Mouse (Mus musculus) embryo, embryonic 10 days (tissue): ENCODE results near the gene Gusb.

Experiments used
- DNase-seq: peaks from one replicate; pipeline ENCODE4 v3.0.0-alpha.2; 2015; ENCODE audit warnings: low spot score

The Gusb gene

DNA sequence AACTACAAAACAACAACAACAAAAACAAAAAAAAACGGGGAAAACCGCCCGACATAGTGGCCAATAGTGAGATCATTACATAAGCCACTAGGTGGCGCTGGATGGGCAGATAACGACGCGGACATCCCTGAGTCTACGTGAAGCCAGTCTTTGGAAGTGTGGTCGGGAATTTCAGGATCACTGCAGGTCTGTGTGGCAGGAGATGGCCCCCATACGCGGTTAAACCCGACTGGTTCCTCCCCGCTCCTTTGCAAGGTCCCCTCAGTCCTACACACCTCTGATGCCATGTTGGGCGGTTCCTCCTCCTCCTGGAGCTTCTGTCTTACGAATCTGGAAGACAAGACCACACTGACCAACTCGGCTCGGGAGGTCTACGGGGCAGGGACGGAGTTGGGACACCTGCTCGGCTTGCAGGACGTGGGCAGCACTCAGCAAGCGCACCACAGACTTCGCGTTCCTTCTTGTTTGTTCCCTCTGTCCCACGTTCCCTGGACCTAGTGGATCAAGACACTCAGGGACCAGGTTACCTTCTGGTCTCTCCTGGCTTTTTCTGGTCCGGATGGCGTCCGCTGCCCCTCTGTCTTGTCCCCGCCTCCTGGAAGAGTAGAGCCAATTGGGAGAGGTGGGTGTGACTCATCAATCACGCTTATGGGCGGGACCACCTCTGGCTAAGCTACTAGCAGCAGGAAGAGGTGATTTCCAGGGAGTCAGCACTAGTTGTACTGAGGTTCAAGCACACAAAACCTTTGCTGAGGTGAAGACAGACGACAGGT, 21.1 kb upstream of the Gusb start:
- peak; percentile 96 for DNase-seq

DNA sequence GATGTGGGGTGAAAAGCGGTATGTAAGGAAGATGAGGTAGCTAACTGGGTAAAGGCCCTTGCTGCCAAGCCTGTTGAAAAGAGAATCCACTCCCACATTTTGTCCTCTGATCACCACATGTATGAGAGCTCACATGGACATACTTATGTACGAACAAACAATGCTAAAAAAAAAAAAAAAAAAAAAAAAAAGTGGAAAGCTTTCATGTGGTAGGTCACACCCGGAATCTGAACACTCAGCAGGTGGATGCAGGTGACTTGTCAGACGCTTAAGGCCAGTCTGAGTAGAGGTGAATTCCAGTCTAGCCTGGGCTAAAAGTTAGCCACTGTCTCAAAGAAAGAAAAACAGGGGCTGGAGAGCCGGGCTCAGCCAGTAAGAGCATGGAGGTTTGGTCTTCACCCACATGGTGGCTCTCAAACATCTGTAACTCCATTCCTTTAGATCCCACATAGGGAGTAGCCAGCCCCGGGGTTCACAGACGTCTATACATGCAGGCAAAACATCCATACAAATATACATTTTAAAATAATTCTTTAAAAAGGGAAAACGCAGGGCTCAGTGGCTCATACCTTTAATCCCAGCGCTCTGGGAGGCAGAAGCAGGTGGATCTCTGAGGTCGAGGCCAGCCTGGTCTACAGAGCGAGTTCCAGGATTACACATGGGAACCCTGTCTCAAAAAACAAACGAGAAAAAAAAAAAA, 20.4 kb upstream of the Gusb start:
- DNase-seq: no peak

DNA sequence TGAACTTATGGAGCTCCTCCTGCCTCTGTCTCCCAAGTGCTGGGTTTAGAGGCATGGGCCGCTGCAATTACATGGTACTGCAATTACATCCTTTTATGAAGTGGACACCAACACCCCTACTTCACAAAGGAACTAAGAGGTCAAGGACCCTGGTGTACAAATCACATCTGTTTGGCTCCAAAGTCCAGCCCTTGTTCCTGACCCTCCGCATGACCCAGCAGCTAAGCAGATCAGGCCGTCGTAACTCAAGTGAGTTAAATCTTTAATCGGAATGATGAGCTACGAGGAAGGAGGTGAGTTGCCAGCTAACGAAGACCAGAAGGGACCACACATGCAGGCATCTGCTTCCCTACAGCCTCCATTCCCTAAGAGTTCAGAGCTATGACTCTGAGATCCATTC, 19.5 kb upstream of the Gusb start:
- DNase-seq: peak; percentile 27

DNA sequence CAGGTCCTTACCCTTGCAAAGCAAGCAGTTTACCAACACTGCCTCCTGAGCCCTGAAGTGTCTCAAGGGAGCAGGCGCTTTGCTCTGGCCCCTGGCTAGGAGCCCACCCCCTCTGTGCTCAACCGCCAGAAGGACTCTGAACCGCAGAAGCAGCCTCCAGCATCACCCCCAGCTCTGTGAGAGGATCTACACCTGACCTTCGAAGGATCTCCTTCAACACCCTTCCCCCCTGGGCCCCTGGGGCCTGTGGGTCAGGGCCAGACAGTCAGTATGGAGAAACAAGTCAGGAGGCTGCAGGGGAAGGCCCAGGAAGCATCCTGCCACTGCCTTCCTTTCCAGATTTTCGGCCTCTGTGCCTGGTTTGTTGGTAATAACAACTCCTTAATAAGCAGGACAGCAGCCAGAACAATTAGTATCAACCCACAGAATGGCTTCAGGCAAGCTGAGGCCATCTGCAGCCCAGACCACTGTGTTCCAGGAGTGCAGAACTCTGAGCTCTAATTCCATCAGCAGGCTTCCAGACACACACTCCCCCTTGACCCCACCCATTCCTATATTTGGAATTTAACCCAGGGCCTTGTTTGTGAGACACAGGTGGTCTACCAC, 18.6 kb upstream of the Gusb start:
- DNase-seq: no peak

DNA sequence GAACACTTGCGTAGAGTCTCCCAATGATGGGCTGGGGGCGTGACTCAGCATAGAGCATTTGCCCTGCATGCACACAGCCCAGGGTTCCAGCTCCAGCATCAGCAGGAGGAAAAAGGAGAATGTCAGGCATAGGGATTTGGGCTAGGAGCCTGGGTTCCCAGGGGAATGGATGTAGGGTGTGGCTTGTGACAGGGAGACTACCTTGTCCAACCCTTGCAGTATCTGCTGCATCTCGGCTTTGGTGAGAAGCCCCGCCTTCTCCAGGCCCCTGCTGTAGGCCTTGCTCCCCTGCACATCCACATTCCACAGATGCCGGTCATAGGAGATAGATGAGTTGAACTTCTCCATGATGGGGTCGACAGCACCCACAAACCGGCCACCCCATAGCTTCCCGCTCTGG, 16.6 kb upstream of the Gusb start:
- DNase-seq: no peak

DNA sequence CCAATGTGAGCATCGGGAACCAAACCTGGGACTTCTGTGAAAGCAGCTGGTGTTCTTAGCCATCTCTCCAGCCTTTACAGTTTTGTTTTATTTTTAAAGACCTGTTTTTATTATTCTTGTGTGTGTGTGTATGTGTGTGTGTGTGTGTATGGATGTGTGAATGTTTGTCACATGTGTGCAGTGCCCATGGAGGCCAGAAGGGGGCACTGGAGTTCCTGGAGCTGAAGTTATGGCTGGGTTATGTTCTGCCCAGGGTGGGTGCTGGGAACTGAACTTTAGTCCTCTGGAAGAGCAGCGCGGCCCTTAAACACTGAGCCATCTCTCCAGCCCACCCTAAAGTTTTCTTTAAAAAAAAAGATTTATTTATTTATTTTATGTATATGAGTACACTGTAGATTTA, 12.3 kb upstream of the Gusb start:
- no peak for DNase-seq

DNA sequence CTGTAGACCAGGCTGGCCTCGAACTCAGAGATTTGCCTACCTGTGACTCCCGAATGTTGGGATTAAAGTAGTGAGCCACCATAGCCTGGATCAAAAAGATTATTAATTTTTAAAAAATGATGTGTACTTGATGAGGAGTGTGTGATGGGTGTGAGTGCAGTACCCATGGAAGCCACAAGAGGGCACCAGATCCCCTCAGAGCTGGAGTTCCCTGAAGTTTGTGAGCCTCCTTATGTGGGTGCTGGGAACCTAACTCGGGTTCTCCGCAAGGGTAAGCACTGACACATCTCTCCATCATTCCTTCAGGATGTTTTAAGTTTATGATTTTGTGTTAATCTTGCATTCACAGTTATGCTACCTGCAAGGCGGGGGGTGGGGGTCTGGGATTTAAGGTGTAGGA, 8.1 kb upstream of the Gusb start:
- DNase-seq: no peak

DNA sequence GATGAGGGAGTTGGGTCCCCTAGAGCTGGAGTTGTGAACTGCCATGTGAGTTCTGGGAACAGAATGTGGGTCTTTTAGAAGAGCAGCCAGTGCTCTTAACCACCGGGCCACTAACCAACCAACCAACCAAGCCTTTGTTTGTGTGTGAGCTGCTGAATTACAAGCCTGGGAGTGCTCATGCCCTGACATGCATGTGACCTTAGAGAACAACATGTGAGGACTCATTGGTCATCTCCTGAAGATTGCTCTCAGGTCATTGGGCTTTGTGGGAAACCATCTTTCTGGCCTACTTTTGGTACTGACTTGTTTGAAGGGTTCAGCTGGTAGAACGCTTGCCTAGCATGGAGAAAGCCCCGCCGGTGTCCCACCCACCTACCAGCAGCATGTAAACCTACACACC, 6.9 kb upstream of the Gusb start:
- no peak for DNase-seq

DNA sequence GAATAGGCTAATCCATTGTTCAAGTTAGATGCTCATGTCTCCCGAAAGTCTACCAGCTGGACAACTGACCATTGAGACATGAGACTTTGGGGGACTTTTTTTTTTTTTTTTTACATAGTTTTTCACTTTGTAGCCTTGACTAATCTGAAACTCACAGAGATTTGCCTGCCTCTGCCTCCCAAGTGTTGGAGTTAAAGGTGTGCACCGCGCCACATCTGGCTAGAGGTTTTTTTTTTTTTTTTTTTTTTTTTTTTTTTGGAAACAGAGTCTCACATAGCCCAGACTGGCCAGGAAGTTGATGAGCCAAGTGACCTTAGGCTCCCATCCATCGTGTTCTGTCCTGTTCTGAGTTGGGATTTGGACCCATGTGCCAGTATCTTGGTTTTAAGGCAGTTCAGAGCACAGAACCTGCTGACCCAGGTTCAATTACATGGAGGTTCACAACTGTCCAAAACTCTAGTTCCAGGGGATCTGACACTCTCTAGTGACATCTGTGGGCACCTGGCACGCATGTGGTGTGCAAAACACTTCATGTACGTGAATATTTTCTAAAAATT, 5.3 kb upstream of the Gusb start:
- DNase-seq: no peak

DNA sequence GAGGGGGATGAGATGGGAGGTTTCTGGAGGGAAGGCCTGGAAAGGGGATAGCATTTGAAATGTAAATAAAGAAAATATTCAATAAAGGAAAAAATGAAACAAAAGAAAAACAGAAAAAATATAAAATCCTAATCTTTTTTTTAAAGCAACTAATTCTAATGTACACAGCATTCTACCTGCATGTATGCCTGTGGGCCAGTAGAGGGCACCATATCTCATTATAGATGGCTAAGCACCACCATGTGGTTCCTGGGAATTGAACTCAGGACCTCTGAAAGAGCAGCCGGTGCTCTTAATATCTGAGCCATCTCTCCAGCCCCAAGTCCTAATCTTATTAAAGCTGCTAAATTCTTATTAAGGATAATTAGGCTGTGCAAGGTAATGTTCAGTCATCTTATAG, 4.5 kb upstream of the Gusb start:
- DNase-seq: no peak

DNA sequence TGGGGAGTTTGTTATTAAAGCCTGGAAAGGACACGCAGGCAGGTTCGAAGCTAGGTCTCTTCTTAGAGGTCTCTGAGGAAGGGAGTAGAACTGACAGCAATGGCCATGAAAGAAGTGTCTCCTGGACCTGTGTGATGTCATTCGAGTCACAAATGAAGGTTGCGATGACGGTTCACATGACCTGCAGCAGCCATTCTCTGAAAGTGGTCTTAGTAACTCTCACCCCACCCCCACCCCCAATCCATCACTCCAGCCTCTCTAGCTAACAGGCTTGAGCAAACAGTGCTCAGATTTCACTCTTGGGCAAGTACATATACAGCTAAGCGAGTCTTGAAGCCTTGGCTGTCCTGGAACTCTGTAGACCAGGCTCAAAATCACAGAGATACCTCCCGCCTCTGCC, 380 bp upstream of the Gusb start:
- peak; percentile 69 for DNase-seq

DNA sequence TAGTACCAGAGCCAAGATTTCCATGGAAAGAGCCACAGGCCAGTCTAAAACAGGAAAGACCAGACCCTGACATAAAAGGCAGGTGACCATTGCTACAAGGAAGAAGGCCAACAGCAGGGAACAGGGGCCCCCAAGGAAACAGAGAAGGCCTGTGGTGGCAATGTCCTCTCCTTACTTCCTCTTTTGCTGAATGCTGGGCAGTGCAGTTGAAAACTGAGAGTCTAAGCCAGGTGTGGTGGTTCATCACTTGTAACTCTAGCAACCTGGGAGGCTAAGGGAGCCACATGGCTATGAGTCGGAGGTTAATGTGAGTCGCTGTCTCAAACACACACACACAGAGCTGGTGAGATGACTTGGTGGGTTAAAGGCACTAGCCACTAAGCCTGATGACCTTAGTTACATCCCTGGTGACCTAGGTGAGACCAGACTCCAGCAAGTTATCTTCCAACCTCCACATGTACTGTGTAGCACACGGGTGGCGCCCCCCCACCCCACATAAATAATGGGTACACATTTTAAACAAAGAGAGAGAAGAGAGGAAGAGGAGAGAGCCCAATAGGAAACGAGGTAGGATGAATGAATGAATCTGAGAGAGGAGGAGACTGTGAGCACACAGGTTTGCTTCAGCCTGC, 1.4 kb downstream of the Gusb start:
- DNase-seq: no peak

DNA sequence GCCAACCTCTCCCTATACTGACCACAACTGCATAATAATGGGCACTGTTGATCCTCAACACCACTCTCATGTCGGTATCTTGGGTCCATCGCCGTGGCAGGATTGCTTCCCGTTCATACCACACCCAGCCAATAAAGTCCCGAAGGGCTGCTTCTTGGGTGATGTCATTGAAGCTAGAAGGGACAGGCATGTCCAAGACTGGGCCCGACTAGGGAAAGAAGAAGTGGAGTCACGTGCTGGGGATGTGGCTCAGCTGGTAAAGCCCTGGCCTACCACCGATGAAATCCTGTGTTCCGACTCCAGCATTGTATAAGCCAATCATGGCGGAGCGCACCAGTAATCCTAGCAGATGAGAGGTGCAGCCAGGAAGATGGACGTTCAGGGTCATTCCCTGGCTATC, 2.1 kb downstream of the Gusb start:
- no peak for DNase-seq

DNA sequence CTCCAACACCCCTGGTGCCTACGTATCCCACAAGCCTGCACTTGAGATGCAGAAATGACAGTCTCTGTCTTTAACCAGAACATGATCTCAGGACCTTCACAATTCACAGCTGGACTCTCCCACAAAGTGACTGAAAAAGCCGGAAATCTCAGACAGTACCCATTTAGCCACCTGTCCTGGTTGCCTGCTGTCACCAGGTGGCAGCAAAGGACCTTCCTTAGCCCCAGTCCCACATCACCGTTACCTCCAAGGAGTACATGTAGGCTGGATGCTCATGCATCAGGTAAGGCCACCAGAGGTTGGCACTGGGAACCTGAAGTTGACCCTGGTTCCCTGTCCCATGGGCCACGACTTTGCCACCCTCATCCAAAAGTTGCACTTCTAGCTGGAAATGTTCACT, 3.8 kb downstream of the Gusb start:
- peak; percentile 78 for DNase-seq

DNA sequence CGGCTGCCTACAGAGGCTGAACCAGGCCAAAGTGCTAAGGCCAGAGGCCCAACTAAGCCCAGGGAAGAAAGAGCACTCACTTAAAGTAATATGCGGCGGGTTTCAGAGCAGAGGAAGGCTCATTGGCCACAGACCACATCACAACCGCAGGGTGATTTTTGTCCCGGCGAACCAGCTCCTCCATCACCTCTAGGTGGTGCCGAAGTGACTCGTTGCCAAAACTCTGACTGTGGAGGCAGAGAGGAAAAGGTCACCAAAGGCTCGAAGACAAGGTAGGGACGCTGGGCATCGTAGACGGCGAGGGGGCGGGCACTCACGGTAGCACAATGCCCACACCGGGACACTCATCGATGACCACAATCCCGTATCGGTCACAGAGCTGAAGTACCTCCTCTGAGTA, 5.1 kb downstream of the Gusb start:
- peak; percentile 21 for DNase-seq

DNA sequence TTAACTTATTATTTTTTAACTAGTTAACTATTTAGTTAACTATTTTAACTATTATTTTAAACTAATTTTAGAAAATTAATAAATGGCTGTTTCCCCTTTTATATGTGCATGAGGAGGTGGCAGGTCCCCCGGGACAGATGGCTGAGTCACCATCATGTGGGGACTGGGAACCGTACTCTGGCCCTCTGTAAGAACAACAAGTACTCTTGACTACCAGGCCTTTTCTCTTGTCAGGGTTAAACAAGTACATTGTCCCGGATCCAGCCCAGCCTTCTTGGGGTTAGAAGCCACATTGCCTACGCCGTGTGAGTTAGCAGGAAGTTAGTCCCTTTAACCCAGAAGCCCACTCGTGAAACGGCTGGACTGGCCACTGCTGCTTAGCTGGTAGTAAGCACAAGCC, 7.9 kb downstream of the Gusb start:
- no peak for DNase-seq

DNA sequence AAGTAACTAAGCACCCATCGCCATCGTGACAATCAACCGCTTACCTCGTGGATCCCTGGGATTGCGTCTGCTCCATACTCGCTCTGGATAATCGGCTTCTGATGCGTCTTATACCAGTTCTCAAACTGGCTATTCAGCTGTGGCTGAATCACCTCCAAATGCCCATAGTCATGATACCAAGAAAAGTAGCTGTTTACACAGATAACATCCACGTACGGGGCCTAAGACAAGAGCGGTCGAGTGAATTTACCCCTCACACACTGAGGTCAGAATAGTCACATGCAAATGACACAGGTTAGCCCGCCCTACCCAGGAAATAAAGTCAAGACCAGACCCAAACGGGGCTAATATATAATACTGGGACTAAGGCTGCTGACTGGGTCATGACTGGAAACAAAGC, 9.5 kb downstream of the Gusb start:
- DNase-seq: no peak

DNA sequence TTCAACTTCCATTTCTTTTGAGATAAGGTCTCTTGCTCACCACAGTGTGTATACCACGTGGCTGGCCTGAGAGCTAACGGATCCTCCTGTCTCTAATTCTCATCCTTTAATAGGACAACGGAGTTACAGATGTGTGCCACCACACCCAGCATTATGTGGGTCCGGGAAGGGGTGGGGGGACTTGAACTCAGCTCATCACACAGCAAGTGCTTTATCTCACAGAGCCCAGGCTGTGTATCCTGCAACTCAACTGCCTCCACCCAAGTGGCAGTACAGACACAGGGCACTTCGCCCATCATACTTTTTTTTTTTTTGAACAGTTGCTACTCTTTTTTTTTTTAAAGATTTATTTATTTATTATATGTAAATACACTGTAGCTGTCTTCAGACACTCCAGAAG, 11.0 kb downstream of the Gusb start:
- no peak for DNase-seq

DNA sequence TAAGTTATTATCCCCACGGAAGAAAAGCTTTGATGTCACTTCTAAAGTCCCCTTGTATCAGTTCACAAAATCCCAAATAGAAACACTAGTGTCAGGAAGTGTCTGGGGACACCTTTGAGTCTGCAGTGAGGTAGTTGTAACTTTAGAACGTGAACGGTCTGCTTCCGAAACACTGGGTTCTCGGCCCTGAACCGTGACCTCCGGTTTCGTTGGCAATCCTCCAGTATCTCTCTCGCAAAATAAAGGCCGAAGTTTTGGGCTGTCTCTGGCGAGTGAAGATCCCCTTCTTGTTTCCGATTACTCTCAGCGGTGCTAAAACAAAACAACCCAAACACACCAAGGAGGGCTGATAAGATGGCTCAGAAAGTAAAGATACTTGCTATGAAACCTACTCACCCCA, 13.5 kb downstream of the Gusb start:
- no peak for DNase-seq

DNA sequence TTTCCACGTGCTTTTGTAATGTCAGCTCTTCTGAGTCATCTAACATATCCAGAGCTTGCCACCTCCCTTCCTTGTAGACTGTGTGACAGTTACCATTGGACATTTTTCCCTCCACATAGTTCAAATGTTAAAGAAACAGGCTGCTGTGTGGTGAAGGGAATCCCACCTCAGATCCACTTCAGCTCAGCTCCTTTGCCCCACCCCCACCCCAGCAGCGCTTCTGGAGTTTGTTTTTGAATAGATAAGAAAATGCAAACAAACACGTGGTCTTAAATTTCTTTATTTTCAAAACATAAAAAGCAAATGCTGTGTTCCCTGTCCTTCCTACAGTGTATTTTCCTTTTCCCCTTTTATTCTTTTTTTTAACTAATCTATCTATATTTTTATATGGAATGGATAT, 22.6 kb downstream of the Gusb start:
- no peak for DNase-seq

DNA sequence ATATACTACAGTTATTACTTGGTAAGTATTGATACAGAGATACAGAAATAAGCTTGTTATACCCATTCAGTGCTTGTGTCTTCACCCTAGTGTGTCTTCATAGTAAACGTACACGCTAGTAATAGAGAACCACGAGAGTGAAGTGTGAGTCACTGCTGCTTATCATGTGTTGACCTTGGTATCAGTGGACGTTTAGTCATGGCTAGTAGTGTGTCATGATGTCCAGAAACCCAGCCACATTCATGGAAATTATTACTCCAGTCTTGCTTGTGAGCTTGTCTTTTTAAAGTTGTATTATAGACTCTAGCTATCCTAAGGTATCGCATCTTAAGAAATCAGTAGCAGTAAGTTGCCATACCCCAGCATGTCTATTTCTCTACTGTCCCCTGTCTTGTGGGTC, 24.2 kb downstream of the Gusb start:
- DNase-seq: no peak

DNA sequence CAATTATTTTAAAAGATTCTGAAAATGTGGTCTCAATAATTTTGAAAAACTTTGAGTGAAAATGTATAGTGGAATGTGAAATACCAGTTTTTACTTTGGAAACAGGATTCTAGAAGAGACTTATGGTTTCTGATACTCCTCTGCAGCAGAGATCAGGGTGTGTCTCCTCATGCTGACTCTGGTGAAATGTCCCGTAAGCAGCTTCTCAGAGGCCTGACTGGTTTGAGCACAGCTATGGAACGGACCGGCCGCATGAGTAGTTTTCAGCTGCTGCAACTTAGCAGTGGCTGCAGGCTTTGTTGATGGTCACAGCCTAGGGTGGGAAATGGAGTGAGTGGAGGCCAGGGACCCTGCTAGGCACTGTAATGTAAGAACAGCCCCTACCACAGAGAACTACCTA, 25.1 kb downstream of the Gusb start:
- no peak for DNase-seq

DNA sequence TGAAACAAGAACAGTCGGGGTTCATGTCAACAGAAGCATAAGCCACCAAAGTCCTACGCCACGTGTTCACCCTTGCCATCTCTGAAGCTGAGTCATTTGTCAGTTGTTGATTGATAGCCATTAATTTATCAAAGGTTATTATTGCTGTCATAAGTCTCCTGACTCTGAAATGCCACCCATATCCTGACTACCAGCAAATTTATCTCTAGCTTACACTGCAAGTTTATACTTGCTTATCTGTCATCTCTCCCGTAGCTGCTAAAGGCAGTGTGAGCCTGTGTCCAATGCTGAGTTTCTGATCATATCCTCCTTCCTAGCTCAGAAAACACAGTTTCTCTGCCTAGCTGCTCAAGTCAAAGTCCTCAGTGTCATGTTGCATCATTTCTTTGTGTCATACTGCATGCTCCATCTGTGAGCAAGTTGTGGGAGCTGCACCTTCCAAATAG, 28.0 kb downstream of the Gusb start:
- no peak for DNase-seq
